Mouse (Mus musculus) bone marrow macrophage, adult 2 months (primary cell): ENCODE results near the gene Tbx3. TPM values are rescaled to one million over a fixed set of nuclear protein-coding genes. Genes with fewer than 3 reads are reported as not detected.

Experiments used
- H3K27ac ChIP-seq: 2 replicates; pipeline ENCODE4 v1.5.1; 2012; ENCODE audit warnings: low read depth, low read length; ENCODE audit not compliant: insufficient read depth
- H3K4me1 ChIP-seq: 2 replicates; pipeline ENCODE4 v1.6.1; 2012; ENCODE audit warnings: low read length; ENCODE audit not compliant: control insufficient read depth, insufficient read depth
- H3K4me3 ChIP-seq: 2 replicates; pipeline ENCODE4 v1.5.1; 2012; ENCODE audit warnings: mild to moderate bottlenecking, low read length, moderate library complexity; ENCODE audit not compliant: insufficient read depth
- CTCF ChIP-seq: IDR thresholded peaks from 2 replicates; pipeline ENCODE4 v1.5.1; 2012; ENCODE audit warnings: low read depth, mild to moderate bottlenecking, low read length, moderate library complexity
- POLR2A ChIP-seq: IDR thresholded peaks from 2 replicates; pipeline ENCODE4 v1.6.1; 2012; ENCODE audit warnings: mild to moderate bottlenecking, low read depth, low read length, borderline replicate concordance
- polyA plus RNA-seq: library from polyadenylated mRNA; stranded (reverse); fragments of >200 nt; gene quantifications from 2 replicates; pipeline ENCODE4 v1.2.4, GENCODE M21; 2012; ENCODE audit not compliant: missing spikeins, insufficient read depth, insufficient read length

The Tbx3 gene
- polyA plus RNA-seq, 1 experiment = not detected

DNA sequence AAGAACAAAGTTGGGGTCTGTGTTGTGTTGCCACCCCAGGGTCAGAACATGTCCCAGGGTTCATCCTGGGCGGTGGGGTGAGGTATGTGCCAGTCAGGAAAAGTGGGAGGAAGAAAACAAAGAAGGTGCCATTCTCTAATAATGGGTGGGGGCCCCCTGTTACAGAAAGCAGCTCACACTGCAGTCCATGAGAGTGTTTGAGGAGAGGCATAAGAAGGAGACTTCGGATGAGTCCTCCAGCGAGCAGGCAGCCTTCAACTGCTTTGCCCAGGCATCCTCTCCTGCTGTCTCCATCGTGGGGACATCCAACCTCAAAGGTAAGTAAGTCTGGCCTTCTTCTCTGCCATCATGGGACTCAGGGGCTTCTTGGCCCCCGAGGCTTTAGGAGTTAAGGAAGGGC, 8.0 kb downstream of the Tbx3 start:
- TF ChIP-seq POLR2A (no peak), CTCF (no peak)
- Histone ChIP-seq H3K4me1 (no peaks in the 10 kb centered on the region), H3K4me3 (no peak overlapping the region), H3K27ac (no peak overlapping the region)

DNA sequence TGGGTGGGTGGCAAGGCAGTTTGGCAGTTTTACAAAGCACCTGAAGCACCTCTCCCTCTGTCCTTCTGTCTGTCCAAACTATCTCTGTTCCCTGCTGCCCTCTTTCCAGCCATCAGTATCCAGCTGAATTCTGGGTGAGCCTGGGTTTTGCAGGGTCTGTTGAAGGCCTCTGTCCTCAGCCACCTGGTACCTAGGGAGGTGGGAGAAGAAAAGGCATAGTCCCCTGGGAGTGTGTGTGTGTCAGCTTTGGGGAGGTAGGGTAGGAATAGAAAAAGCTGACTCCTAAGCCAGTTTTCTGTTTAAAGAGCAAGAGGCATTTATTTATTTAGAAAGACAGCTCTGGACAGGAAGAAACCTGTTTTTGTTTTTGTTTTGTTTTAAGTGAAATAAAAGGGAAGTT, 8.6 kb downstream of the Tbx3 start:
- no peaks in the 10 kb centered on the region for H3K4me1 ChIP-seq
- H3K27ac ChIP-seq = no peak overlapping the region
- TF ChIP-seq POLR2A = no peak
- TF ChIP-seq CTCF = no peak
- H3K4me3 ChIP-seq = no peak overlapping the region

DNA sequence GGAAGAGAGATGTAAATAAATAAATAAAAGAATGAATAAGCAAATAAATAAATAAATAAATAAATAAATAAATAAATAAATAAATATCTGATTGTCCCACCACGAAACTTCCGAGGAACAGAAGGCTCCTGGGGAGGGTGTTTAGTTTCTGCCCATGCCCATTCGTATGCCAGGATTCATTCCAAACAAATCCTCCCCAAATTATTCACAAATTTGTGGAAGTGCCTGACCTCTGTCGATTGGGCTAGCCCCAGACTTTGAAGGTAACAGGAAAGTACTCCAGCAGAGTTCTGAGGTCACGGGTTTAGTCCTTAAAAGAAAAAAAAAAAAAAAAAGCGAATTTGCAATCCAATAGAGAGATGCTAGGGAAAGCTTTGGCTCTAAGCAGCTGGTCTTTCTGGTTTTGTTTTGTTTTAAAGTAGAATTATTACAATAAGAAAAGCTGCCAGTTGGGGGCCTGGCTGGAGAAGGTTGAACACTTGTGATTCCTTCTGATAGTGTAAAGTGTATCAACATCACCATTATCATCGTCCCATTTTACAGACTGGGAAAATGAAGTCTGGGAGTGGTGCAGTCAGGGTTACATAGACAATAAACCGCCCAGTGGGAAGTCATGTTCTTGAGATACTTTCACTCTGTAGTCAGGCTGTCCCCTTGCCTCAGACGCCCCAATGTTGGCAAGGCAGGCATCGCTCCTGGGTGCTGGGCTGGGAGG, 9.3 kb downstream of the Tbx3 start:
- no peak overlapping the region for H3K27ac ChIP-seq
- H3K4me3 ChIP-seq = no peak overlapping the region
- no peak for TF ChIP-seq CTCF
- no peak for TF ChIP-seq POLR2A
- H3K4me1 ChIP-seq = no peaks in the 10 kb centered on the region

DNA sequence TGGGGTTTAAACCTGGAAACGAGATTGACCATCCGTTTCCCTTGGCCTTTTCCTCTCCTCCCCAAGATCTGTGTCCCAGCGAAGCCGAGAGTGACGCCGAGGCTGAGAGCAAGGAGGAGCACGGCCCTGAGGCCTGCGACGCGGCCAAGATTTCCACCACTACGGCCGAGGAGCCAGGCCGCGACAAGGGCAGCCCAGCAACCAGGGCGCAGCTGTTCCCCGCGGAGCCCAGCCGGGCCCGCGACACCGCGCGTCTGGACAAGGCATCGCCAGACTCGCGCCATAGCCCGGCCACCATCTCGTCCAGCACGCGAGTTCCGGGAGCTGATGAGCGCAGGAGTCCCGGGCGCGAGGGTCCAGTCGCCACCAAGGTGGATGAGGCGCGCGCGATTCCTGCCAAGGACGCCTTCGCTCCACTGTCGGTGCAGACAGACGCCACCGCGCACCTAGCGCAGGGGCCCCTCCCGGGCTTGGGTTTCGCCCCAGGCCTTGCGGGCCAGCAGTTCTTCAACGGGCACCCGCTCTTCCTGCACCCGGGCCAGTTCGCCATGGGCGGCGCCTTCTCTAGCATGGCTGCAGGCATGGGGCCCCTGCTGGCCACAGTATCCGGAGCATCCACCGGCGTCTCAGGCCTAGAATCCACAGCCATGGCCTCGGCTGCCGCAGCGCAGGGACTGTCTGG, 10.0 kb downstream of the Tbx3 start:
- H3K4me3 ChIP-seq = no peak overlapping the region
- TF ChIP-seq POLR2A (no peak), CTCF (no peak)
- no peaks in the 10 kb centered on the region for H3K4me1 ChIP-seq
- no peak overlapping the region for H3K27ac ChIP-seq

DNA sequence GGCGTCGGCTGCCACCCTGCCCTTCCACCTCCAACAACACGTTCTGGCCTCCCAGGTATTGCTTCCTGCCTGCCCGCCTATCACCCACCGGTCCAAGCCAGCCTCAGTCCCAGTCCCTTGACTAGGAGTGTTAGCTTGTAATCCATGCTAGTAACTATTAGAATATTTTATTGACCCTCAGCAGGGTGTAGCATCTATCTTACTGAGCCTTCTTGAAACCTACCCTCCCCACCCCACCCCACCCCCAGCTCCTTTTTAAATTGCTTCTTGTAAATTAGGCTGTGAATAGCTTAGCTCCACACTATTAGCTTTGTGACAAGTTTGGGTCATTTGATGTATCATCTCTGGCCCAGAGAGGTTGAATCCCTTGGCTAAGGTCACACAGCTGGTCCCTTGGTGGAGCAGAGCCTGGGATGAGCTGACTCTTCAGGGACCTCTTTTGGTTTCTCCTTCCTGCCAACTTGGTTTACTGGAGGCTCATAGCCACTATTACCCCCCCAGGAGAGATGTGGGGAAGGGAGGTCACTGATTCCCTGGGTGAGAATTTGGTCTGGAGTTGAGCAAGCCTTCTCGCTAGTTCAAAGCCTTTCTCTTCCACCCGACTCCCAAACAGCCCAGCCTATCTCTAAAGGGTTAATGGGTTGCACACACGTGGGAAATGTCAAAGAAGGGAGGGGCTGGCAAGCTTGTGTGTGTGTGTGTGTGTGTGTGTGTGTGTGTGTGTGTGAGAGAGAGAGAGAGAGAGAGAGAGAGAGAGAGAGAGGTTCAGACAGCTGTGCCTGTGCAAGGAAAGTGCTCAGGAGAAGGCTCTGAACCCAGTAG, 10.8 kb downstream of the Tbx3 start:
- H3K27ac ChIP-seq = no peak overlapping the region
- TF ChIP-seq CTCF (no peak), POLR2A (no peak)
- no peaks in the 10 kb centered on the region for H3K4me1 ChIP-seq
- H3K4me3 ChIP-seq = no peak overlapping the region

DNA sequence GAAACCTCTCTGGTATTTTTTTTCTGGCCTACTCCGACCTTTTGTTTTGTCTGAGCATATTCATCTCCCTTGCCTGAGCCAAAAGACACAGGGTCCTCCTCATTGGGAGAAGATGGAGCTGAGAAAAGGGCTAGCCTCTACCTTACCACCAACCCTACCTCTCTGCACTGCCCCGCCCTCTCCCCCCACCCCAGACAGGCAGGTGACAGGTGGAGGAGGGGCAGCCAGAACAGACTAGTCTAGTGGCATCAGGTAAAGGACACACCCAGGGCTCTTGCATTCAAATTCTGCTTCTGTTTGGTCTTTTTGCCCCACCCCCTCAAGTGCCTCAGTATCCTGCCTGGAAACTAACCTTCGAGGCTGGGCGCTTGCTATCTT, 11.4 kb downstream of the Tbx3 start:
- no peak for TF ChIP-seq POLR2A
- no peak for TF ChIP-seq CTCF
- Histone ChIP-seq H3K4me3 (no peak overlapping the region), H3K4me1 (no peaks in the 10 kb centered on the region), H3K27ac (no peak overlapping the region)

DNA sequence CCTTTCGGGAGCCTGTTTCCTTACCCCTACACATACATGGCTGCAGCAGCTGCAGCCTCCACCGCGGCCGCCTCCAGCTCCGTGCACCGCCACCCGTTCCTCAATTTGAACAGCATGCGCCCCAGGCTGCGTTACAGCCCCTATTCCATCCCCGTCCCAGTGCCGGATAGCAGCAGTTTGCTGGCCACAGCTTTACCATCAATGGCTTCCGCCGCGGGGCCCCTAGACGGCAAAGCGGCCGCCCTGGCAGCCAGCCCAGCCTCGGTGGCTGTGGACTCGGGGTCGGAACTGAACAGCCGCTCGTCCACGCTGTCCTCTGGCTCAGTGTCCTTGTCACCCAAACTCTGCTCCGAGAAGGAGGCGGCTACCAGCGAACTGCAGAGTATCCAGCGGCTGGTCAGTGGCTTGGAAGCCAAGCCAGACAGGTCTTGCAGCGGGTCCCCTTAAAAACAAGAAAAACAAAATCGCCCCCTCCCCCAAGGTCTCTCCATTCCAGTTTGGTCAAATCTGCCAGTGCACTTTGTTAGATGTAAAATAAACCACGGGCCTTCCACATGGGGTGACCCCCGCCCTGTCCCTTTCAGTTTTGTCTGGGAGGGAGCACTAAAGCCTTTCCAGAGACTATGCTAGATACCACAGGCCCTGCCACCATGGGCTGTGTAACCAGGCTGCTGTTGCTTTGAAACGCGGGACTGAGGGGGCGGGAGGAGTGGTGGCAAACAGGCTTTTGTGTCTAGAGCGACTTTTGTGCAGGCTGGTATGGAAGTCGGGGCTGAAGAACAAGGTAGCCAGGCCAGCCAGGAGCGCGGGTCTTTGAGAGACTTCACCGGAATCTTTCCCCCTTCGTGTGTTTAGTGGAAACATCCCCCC, 12.4 kb downstream of the Tbx3 start:
- H3K27ac ChIP-seq = no peak overlapping the region
- TF ChIP-seq POLR2A (no peak), CTCF (no peak)
- H3K4me1 ChIP-seq = no peaks in the 10 kb centered on the region
- H3K4me3 ChIP-seq = no peak overlapping the region

DNA sequence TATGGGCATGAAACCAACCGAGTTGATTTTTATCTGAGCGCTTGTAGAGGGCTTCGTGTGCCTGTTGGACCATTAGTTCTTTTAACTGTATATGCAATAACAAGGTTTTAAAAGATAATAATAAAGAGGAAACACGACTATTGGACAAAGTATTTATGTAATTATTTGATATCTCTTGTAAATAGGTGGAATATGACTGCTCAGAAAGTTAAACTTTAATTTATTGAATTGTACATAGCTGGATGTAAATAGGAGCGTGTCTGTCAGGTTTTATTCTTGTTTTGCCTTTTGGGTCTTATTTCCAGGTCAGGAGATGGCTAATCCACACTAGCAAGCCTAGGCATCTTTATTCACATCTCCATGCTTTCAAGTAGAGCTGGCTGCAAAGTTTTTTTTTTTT, 13.4 kb downstream of the Tbx3 start:
- H3K4me3 ChIP-seq = no peak overlapping the region
- H3K4me1 ChIP-seq = no peaks in the 10 kb centered on the region
- no peak for TF ChIP-seq POLR2A
- no peak for TF ChIP-seq CTCF
- H3K27ac ChIP-seq = no peak overlapping the region

DNA sequence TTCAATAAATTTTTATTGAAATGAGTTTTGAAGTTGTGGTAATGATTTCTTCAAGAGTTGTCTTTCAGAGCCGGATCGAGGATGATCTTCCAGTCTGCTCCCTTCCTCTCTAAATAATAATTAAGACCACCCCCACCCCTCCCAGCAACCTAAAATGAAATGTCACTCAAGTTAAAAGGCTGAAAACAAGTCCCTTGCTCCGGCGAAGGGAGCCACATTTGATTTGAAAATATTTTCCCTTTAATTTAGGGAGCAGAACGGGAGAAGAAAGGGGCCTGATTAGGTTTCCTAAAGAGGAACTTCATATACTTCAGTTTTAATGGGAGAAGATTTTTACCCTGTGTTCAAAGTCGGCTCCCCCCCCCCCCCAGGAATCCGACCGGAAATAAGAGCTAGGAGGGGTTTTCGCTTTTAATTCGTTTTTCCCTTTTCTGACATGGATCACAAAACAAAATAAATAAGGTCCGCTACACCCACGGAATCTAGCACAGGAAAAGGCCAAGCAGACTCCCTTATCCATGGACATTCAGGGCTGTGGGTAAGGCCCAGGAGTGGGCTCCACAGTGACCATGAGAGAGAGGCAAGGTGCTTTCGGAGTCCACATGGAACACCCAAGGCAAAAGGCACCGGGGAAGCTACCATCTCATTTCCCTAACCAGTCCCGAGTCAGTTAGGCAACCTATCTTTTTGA, 14.4 kb downstream of the Tbx3 start:
- H3K27ac ChIP-seq = no peak overlapping the region
- H3K4me3 ChIP-seq = no peak overlapping the region
- H3K4me1 ChIP-seq = no peaks in the 10 kb centered on the region
- TF ChIP-seq CTCF (no peak), POLR2A (no peak)
